Mouse (Mus musculus) hindbrain, postnatal 0 days (tissue): ENCODE measurements around the gene Gm49721. TPM values are rescaled to one million over a fixed set of nuclear protein-coding genes. Genes with fewer than 3 reads are reported as not detected.
"Not testable (repeated sequence)": the region's sequence is repeated elsewhere in the genome, so short reads cannot be mapped to it uniquely, and the experiment has no call there.

Experiments
- ATAC-seq: fragments of 200-750 bp; cut with Nextera tagmentation; 2 replicates; pipeline ENCODE4 v1.8.0; 2017; ENCODE audit warnings: mild to moderate bottlenecking, moderate TSS enrichment, moderate library complexity
- DNase-seq: peaks from one replicate; pipeline ENCODE4 v3.0.0-alpha.2; 2015; ENCODE audit warnings: low spot score
- H3K27ac ChIP-seq: fragments of 300-500 bp; sonication (generic); 2 replicates; pipeline ENCODE4 v1.5.1; 2014; ENCODE audit warnings: mild to moderate bottlenecking
- H3K27me3 ChIP-seq: fragments of 300-500 bp; sonication (generic); 2 replicates; pipeline ENCODE4 v1.6.1; 2014; ENCODE audit warnings: low read length, mixed read lengths; ENCODE audit not compliant: insufficient read depth
- H3K36me3 ChIP-seq: fragments of 300-500 bp; sonication (generic); 2 replicates; pipeline ENCODE4 v1.6.1; 2014; ENCODE audit warnings: low read length, mixed read lengths; ENCODE audit not compliant: insufficient read depth
- H3K4me1 ChIP-seq: fragments of 300-500 bp; sonication (generic); 2 replicates; pipeline ENCODE4 v1.6.1; 2014; ENCODE audit warnings: antibody characterized with exemption, low read length, mixed read lengths; ENCODE audit not compliant: insufficient read depth
- H3K4me2 ChIP-seq: fragments of 300-500 bp; sonication (generic); 2 replicates; pipeline ENCODE4 v1.6.1; 2014; ENCODE audit warnings: low read depth, mild to moderate bottlenecking, low read length, moderate library complexity, mixed read lengths
- H3K4me3 ChIP-seq: fragments of 300-500 bp; sonication (generic); 2 replicates; pipeline ENCODE4 v1.5.1; 2014; ENCODE audit warnings: low read length
- H3K9ac ChIP-seq: fragments of 300-500 bp; sonication (generic); replicated peaks from 2 replicates; pipeline ENCODE4 v1.6.1; 2014; ENCODE audit warnings: mild to moderate bottlenecking, low read length, moderate library complexity, mixed read lengths
- H3K9me3 ChIP-seq: fragments of 300-500 bp; sonication (generic); 2 replicates; pipeline ENCODE4 v1.6.1; 2016; ENCODE audit warnings: low read length, mixed read lengths
- WGBS: fragments of 180-500 bp; shearing (Covaris S2); extraction: QIAGEN DNeasy Blood & Tissue Kit; methylation state at CpG from one replicate; pipeline ENCODE4 v1.1.7; 2014; 5-methylcytosine and 5-hydroxymethylcytosine counted together
- polyA plus RNA-seq: library from polyadenylated mRNA; unstranded; fragments of >200 nt; fragmentation: Nextera tagmentation; extraction: Ambion mirVana; gene quantifications from 2 replicates; pipeline ENCODE4 v1.2.1, GENCODE M21; 2015
- total RNA-seq: library from RNA; depleted of rRNA; stranded (reverse); fragments of >200 nt; gene quantifications from 2 replicates; pipeline ENCODE4 v1.2.3, GENCODE M21; 2014

The Gm49721 gene
- total and polyA plus RNA-seq, 2 experiments from 2014 or later: 0.54 to 7.2 TPM

- not testable (repeated sequence) for H3K9me3 ChIP-seq, H3K27me3 ChIP-seq, H3K9ac ChIP-seq, H3K4me1 ChIP-seq, H3K36me3 ChIP-seq, ATAC-seq, DNase-seq, H3K27ac ChIP-seq
- peak overlapping the region; percentile 45 for H3K4me3 ChIP-seq
- peak overlapping the region; percentile 55; the same call in 1 of the 2 replicates for H3K4me2 ChIP-seq
- WGBS: 8% methylated on average over 4 of the region's 5 CpGs
Observed at GRCm38 (mm10) chr17:6979380-6979779, 676 bp downstream of the Gm49721 start.

- H3K4me2 ChIP-seq, H3K9me3 ChIP-seq, H3K27ac ChIP-seq, H3K4me1 ChIP-seq, H3K27me3 ChIP-seq, H3K9ac ChIP-seq, H3K36me3 ChIP-seq, H3K4me3 ChIP-seq, ATAC-seq, DNase-seq: not testable (repeated sequence)
- 89% methylated on average over 5 of the region's 8 CpGs for WGBS
Observed at GRCm38 (mm10) chr17:6980144-6980543, 1.4 kb downstream of the Gm49721 start.

GRCm38 (mm10) chr17:6986118-6986517 is 7.4 kb downstream of the Gm49721 start:
- H3K27ac ChIP-seq, H3K27me3 ChIP-seq, H3K4me1 ChIP-seq, ATAC-seq, H3K9me3 ChIP-seq, DNase-seq, H3K4me2 ChIP-seq, H3K36me3 ChIP-seq, H3K4me3 ChIP-seq, H3K9ac ChIP-seq: not testable (repeated sequence)
- WGBS: 92% methylated on average over 1 of the region's 1 CpGs

- not testable (repeated sequence) for H3K4me2 ChIP-seq, H3K4me1 ChIP-seq, H3K9me3 ChIP-seq, H3K27me3 ChIP-seq, H3K36me3 ChIP-seq, DNase-seq, H3K27ac ChIP-seq, H3K9ac ChIP-seq, H3K4me3 ChIP-seq
- no CpG with 5 or more reads among the region's 6 CpGs for WGBS
- peak; percentile 76 for ATAC-seq
Observed at GRCm38 (mm10) chr17:6995504-6995903, 16.8 kb downstream of the Gm49721 start.

GRCm38 (mm10) chr17:6996826-6997225 is 18.1 kb downstream of the Gm49721 start:
- not testable (repeated sequence) for H3K4me1 ChIP-seq, ATAC-seq, DNase-seq, H3K36me3 ChIP-seq, H3K27me3 ChIP-seq, H3K9me3 ChIP-seq, H3K9ac ChIP-seq, H3K4me2 ChIP-seq, H3K4me3 ChIP-seq, H3K27ac ChIP-seq
- WGBS: 89% methylated on average over 8 of the region's 8 CpGs

GRCm38 (mm10) chr17:6997778-6998490 is 19.2 kb downstream of the Gm49721 start:
- not testable (repeated sequence) for H3K4me3 ChIP-seq, H3K27me3 ChIP-seq, H3K4me2 ChIP-seq, H3K9ac ChIP-seq, H3K27ac ChIP-seq, DNase-seq, H3K4me1 ChIP-seq, H3K9me3 ChIP-seq, H3K36me3 ChIP-seq
- peak; percentile 68; the same call in 1 of the 2 replicates for ATAC-seq
- no CpG with 5 or more reads among the region's 7 CpGs for WGBS

- DNase-seq, H3K4me3 ChIP-seq, H3K4me2 ChIP-seq, ATAC-seq, H3K9me3 ChIP-seq, H3K27ac ChIP-seq, H3K9ac ChIP-seq, H3K27me3 ChIP-seq, H3K36me3 ChIP-seq, H3K4me1 ChIP-seq: not testable (repeated sequence)
- WGBS: 70% methylated on average over 9 of the region's 12 CpGs
Observed at GRCm38 (mm10) chr17:7001790-7002585, 23.3 kb downstream of the Gm49721 start.

- not testable (repeated sequence) for ATAC-seq, H3K4me2 ChIP-seq, H3K27me3 ChIP-seq, H3K9me3 ChIP-seq, H3K4me1 ChIP-seq, H3K27ac ChIP-seq, H3K9ac ChIP-seq, H3K36me3 ChIP-seq, H3K4me3 ChIP-seq, DNase-seq
- WGBS: no CpG with 5 or more reads among the region's 3 CpGs
Observed at GRCm38 (mm10) chr17:7003392-7003791, 24.7 kb downstream of the Gm49721 start.

- H3K4me1 ChIP-seq, H3K4me3 ChIP-seq, H3K27ac ChIP-seq, ATAC-seq, H3K27me3 ChIP-seq, H3K4me2 ChIP-seq, H3K36me3 ChIP-seq, DNase-seq, H3K9ac ChIP-seq, H3K9me3 ChIP-seq: not testable (repeated sequence)
- WGBS: 77% methylated on average over 3 of the region's 4 CpGs
Observed at GRCm38 (mm10) chr17:7005646-7006045, 26.9 kb downstream of the Gm49721 start.

- H3K4me1 ChIP-seq, H3K9ac ChIP-seq, H3K36me3 ChIP-seq, H3K27me3 ChIP-seq, H3K4me3 ChIP-seq, H3K4me2 ChIP-seq, ATAC-seq, DNase-seq, H3K9me3 ChIP-seq, H3K27ac ChIP-seq: not testable (repeated sequence)
Observed at GRCm38 (mm10) chr17:7008885-7009284, 30.2 kb downstream of the Gm49721 start.
